Mouse (Mus musculus) adrenal gland, adult 8-10 months (tissue): Measurements from ENCODE around the gene Vsx1. TPM values are rescaled to one million over a fixed set of nuclear protein-coding genes. Genes with fewer than 3 reads are reported as not detected.
A peak's percentile ranks its signal among the peaks of the same experiment; 100 is the strongest.

Experiments used
- DNase-seq: peaks from one replicate; pipeline ENCODE4 v3.0.0; 2022
- total RNA-seq, 4 experiments: library from RNA; stranded (reverse); gene quantifications; 2 replicates each; pipeline ENCODE4 v1.2.4; 2022

The Vsx1 gene
- total RNA-seq, 4 experiments from 2014 or later = not detected

- no peak for DNase-seq
Observed at GRCm38 (mm10) chr2:150667065-150667819, 21.9 kb downstream of the Vsx1 start.

DNA sequence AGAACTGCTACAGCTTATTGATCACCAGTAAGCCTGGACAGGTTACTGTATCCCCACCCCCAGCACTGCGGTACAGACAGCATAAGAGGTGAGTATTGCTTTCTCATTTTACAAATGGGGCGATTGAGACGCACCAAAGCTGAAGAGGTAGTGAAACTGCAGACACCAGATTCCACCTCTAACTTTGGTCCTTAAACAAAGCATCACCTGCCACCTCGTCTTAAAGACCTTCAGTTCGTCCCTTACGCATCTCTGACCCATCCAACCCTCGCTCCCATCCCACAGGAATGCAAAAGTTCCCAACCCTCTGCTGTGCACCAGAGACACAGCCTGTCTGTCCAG lies 22.5 kb downstream of the Vsx1 start:
- DNase-seq = no peak

DNA sequence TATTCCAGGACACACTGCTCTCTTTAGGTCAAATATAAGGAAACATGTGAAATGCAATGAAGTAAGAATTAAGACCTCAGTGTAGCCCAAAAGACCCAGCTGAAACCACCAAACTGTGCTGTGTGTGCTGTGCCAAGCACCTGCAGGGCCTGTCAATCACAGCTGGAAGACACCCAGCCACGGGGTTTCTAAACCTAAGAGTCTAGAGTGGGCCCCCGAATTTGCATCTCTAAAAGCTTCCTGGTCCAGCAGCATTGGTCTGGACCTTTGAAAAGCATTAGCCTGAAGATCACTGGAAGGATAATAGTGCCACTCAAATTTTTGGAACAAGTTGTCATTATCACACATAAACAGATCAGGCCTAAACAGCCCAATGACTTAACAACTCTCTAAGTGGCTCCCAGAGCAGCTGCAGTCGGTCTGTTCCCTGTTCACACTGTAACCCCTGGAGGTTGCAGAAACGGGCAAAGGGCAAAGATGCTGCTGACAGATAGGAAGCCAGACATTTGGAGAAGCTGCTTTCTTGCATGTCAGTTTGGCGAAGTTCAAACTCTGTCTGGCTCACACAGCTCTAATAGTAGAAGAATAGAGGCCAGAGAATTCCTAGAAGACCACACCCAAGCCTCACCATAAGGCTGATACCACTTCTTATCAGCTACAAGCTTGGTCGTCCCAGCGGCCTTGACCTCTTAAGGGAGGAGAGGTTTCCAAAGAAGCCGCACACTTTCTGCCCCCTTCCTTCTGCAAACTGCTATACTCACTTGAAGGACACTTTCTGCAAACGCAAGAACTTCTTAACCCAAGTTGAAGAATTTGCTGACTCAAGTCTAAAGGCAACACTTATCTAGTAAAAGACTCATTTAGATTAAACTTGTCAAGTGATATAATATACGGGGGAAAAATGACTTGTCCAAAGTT lies 23.4 kb downstream of the Vsx1 start:
- no peak for DNase-seq

GRCm38 (mm10) chr2:150665006-150665405 lies 24.2 kb downstream of the Vsx1 start:
- no peak for DNase-seq

GRCm38 (mm10) chr2:150664152-150664920 lies 24.8 kb downstream of the Vsx1 start:
- DNase-seq = no peak

- no peak for DNase-seq
Observed at GRCm38 (mm10) chr2:150663255-150663654, 25.9 kb downstream of the Vsx1 start.

DNA sequence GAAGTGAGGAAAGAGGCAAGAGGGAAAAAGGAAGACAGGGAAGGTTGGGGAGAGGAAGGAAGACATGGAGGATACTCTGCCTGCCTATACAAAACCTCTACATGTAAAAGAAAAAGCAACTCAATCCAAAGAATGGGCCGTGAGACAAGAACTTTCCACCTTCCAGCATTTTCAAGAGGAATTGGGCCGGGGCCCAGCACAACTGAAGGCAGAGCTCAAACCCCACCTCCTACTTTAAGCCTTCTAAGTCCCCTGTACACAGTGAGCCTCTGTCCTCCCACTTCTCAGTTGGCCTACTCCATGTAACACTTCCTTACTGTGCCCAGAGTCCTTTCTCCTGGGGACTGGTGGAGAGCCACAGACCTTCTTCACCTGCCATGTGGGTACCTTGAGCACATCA lies 27.2 kb downstream of the Vsx1 start:
- DNase-seq = no peak

- DNase-seq = no peak
Observed at GRCm38 (mm10) chr2:150660668-150661451, 28.3 kb downstream of the Vsx1 start.

DNA sequence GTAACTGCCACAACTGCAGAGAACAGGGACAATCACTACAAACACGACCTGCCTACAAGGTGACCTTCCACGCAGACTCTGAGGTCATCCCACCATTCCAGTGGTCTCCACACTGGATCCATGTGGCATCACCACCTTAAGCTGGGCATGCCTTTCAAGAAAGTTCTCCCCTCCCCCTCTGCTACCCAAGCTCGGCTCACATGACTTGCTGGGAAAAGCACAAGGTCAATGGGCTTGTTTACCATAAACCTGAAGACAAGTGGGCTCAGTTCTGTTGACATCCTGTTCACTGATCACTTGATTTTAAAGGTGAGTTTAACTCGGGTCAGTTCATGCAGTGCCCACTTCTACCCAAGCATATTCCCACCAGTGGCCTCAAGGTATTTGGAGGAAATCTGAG lies 29.1 kb downstream of the Vsx1 start:
- no peak for DNase-seq

GRCm38 (mm10) chr2:150656975-150657768 lies 32.0 kb downstream of the Vsx1 start:
- no peak for DNase-seq

DNA sequence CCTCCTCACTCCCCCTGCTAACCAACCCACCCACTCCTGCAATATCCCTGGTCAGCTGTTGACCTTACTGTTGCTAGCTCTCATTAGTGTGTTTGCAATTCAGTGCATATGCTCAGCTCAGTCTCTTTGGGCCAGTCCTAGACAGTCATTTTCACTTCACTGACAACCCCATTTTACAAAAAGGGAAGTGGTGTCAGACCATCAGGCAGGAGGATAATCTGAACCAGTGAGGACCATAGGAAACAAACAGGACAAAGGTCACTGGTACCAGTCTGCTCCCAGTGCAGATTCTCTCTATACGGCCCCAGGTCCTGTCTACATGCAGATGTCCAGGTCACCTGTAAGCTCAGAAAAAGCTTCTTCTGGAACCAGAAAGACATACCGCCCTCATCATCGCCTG lies 33.0 kb downstream of the Vsx1 start:
- no peak for DNase-seq

GRCm38 (mm10) chr2:150655290-150655689 lies 33.9 kb downstream of the Vsx1 start:
- no peak for DNase-seq

DNA sequence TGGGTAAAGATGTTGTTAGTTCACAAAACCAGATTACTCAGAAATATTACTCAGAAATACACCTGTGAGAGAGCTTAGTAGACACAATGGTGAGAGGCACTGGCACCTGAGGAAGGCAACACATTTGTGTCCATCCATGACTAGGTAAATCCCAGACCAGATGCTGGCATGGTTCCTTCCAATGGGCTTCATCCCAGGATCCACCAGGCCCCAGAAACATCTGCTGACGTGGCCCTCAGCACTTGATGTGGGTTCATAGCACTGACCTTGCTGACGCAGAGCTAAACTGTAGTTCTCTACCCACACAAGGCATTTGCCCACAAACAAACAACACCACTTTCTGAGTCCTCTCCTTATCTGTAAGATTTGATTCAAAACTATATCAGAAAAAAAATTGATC lies 34.3 kb downstream of the Vsx1 start:
- DNase-seq = no peak

DNA sequence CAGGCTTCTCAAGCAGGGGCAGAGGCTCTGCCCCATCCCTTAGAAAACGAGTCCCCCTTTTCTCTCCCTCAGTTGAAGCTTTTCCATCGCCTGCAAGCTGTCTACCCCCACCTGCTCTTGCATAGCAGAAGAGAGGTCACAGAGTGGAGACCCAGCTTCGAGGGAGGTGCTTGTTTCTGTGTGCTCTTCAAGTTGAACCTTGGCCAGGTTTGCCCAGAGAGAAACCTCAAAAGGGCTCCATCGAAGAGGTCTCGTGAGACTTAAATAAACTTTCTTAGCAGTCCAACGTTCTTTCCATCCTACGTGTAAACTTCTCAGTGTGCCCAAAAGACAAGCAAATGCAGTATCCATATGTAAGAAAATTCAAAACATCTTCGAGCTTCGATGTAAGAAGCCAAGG lies 37.8 kb downstream of the Vsx1 start:
- no peak for DNase-seq

- DNase-seq = no peak
Observed at GRCm38 (mm10) chr2:150650511-150651074, 38.6 kb downstream of the Vsx1 start.

GRCm38 (mm10) chr2:150648300-150648895 lies 40.8 kb downstream of the Vsx1 start:
- DNase-seq = no peak

DNA sequence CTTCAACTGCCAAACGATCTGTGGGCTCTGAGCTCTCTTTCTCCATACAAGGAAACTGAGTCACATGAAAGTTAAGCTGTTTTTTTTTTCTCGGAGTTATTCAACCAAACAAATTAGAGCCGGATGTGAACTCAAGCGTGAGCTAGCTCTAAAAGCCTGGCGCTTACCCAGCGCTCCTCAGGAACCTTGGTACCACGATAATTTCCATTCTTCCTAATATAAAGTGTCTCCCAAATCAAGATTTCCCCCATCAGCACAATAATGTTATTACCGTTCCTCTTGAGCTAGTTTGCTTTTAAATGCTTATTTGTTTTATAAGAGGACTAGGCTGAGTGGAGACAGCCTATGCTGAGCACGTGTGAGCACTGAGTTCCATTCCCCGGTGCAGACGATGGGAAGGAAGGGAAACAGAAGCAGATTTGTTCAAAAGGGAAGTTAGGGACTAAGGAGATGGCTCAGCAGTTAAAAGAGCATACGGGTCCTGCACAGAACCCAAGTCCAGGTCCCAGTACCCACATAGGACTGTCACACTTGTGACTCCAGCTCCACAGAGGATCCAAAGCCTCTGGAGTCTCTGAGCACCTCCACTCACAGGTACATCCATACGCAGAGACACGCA lies 41.4 kb downstream of the Vsx1 start:
- no peak for DNase-seq

- no peak for DNase-seq
Observed at GRCm38 (mm10) chr2:150646411-150647121, 42.6 kb downstream of the Vsx1 start.

- peak; percentile 28 for DNase-seq
Observed at GRCm38 (mm10) chr2:150645225-150645624, 43.9 kb downstream of the Vsx1 start.
